Mouse (Mus musculus) midbrain, embryonic 16.5 days (tissue): Measurements from ENCODE around the gene Jph4. TPM values are rescaled to one million over a fixed set of nuclear protein-coding genes. Genes with fewer than 3 reads are reported as not detected.

ENCODE experiments used
- polyA plus RNA-seq: library from polyadenylated mRNA; unstranded; fragments of >200 nt; fragmentation: Nextera tagmentation; extraction: Ambion mirVana; gene quantifications from 2 replicates; pipeline ENCODE4 v1.2.1, GENCODE M21; 2015

The Jph4 gene
- polyA plus RNA-seq, 1 experiment from 2014 or later, result 40.3 TPM

Other genes with a start within 250 kb of the Jph4 start
- gene Homez, start 246.0 kb downstream of the Jph4 start, polyA plus RNA-seq, result 13.2 and 14.5 TPM in 2 replicates
- gene Ppp1r3e, start 239.4 kb downstream of the Jph4 start, polyA plus RNA-seq, result 2.3 and 3.4 TPM in 2 replicates
- gene Bcl2l2, start 233.6 kb downstream of the Jph4 start, polyA plus RNA-seq, result 3.9 and 4.1 TPM in 2 replicates
- gene Gm20521, start 233.5 kb downstream of the Jph4 start, polyA plus RNA-seq, result not detected in 2 replicates
- 150 and 163 TPM in 2 replicates for gene Pabpn1, start 224.4 kb downstream of the Jph4 start, polyA plus RNA-seq
- 219 and 245 TPM in 2 replicates for gene Slc22a17, start 203.8 kb downstream of the Jph4 start, polyA plus RNA-seq
- 11.7 and 12.9 TPM in 2 replicates for gene Efs, start 190.8 kb downstream of the Jph4 start, polyA plus RNA-seq
- gene Il25, start 184.2 kb downstream of the Jph4 start, polyA plus RNA-seq, result 0.46 and 0.51 TPM in 2 replicates
- gene Cmtm5, start 180.7 kb downstream of the Jph4 start, polyA plus RNA-seq, result 9.5 and 14.8 TPM in 2 replicates
- 1.3 and 2.9 TPM in 2 replicates for gene Myh6, start 150.0 kb downstream of the Jph4 start, polyA plus RNA-seq
- not detected in 2 replicates for gene Gm17428, start 140.0 kb downstream of the Jph4 start, polyA plus RNA-seq
- gene Myh7, start 122.3 kb downstream of the Jph4 start, polyA plus RNA-seq, result 7.7 and 8.9 TPM in 2 replicates
- gene Ngdn, start 101.5 kb downstream of the Jph4 start, polyA plus RNA-seq, result 44.8 and 48.7 TPM in 2 replicates
- 25.9 and 34.6 TPM in 2 replicates for gene Zfhx2, start 24.6 kb downstream of the Jph4 start, polyA plus RNA-seq
- 37.0 and 38.6 TPM in 2 replicates for gene Thtpa, start 22.2 kb downstream of the Jph4 start, polyA plus RNA-seq
- 9.0 and 9.2 TPM in 2 replicates for gene Ap1g2, start 10.3 kb downstream of the Jph4 start, polyA plus RNA-seq
- 0.26 and 0.57 TPM in 2 replicates for gene Dhrs2, start 105.1 kb upstream of the Jph4 start, polyA plus RNA-seq